Comparison of ENCODE assay signal across 18 mouse cellular contexts in the genomic region with DNA sequence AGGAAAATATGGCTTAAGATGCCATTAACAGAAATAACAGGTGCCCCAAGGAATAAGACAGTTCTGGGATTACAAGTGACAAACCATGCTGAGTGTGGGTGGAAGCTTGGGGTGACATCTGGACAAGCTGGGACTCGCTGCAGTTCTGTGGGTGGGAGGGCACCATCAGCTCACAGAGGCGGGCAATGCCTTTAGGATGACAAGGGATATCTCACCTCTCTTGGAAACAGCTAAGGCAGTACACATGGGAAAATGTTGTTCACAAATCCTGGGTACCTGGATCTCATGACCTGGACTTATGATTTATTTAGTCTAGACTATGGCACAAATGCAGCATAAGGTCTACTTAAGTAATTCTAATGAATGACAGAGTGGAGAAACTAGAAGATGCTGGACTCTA.
A peak's percentile ranks its signal among the peaks of the same experiment; 100 is the strongest.
DNase-seq lines count a peak whose midpoint lies in the region; TF ChIP-seq lines count a peak whose summit lies in the region.
"Had no signal": no experiment of that assay in that cellular context is flagged by ENCODE, and none has a peak within 500 bp of the region (broad histone marks: within the 10 kb centered on the region; RNA-seq: fewer than 3 reads in every experiment).

No protein-coding gene starts in this region.

- H3K27ac ChIP-seq in layer of hippocampus, adult 2 months, result peak overlapping the region; percentile 33; the same call in 1 of the 2 replicates
- 0 out of 2 replicates have a peak overlapping the region, but pooled peaks have one; percentile 9 for H3K27ac ChIP-seq in left cerebral cortex, adult 2 months
- H3K27ac ChIP-seq: embryonic facial prominence, embryonic 10.5 days; forebrain, embryonic 13.5 days; hindbrain, embryonic 12.5 days had no signal

- DNase-seq in layer of hippocampus, adult 2 months (ENCODE audit: low spot score in 2 of 2), result peak; percentile 26 to 37
- no peak for DNase-seq in layer of hippocampus, adult 9-10 months (ENCODE audit: low spot score)
- peak in 1 of 2 experiments; percentile 26 for DNase-seq in left cerebral cortex, adult 2 months (ENCODE audit: extremely low spot score in 1 of 2, low spot score in 2 of 2)
- no peak for DNase-seq in left cerebral cortex, postnatal 10 days (ENCODE audit: extremely low spot score in 1 of 2, low spot score in 2 of 2)
- DNase-seq in brain, adult 2 months (ENCODE audit: low read depth, low spot score), result peak; percentile 76
- peak; percentile 20 for DNase-seq in right cerebral cortex, postnatal 25 days
- no peak for DNase-seq in heart, postnatal 4 days
- DNase-seq: adrenal gland, adult 2 months; adrenal gland, postnatal 25 days; cerebellum, adult 2 months; cerebellum, postnatal 10 days; forebrain, postnatal 0 days; gastrocnemius, postnatal 25 days; heart, postnatal 36 days had no signal

- intact Hi-C loops in left cerebral cortex, adult 2 months (cut with DNase I), result loop anchor here (1.0 to 5.0 kb wide), 4 partner anchors 13 to 433 kb away; no protein-coding TSS in a partner anchor
- intact Hi-C loops in left cerebral cortex, postnatal 10 days (cut with DNase I), result loop anchor here (10.0 kb wide), 1 partner anchor 433 kb away; the partner anchor contains the start of gene Chst2

- no peak overlapping the region for H3K4me3 ChIP-seq in layer of hippocampus, adult 2 months
- H3K4me3 ChIP-seq in left cerebral cortex, adult 2 months, result no peak overlapping the region
- H3K4me3 ChIP-seq: embryonic facial prominence, embryonic 10.5 days; forebrain, embryonic 13.5 days; heart, embryonic 12.5 days; hindbrain, embryonic 12.5 days had no signal

- TF ChIP-seq CTCF in layer of hippocampus, adult 2 months (conservative IDR thresholded peaks at IDR 0.05), result no peak
- TF ChIP-seq CTCF in left cerebral cortex, adult 2 months (IDR thresholded peaks at IDR 0.05), result no peak

Comparison
In these comparisons a context has a peak if more than half of its experiments do, and no peak if none do; other contexts are left out.
1. DNase-seq: peak in layer of hippocampus, adult 2 months (2 of 2), brain, adult 2 months (single experiment) and right cerebral cortex, postnatal 25 days (single experiment); none in layer of hippocampus, adult 9-10 months (single experiment), left cerebral cortex, postnatal 10 days (0 of 2) and heart, postnatal 4 days (single experiment).